Mouse (Mus musculus) testis, adult 2 months (tissue): ENCODE data around the gene Glyr1. TPM values are rescaled to one million over a fixed set of nuclear protein-coding genes. Genes with fewer than 3 reads are reported as not detected.
A peak's percentile ranks its signal among the peaks of the same experiment; 100 is the strongest.

Experiments
- H3K27ac ChIP-seq: fragments of 200-500 bp; 2 replicates; pipeline ENCODE4 v1.5.1; 2012; ENCODE audit warnings: low read depth, low read length; ENCODE audit not compliant: control insufficient read depth, insufficient read depth
- H3K27me3 ChIP-seq: fragments of 200-500 bp; 2 replicates; pipeline ENCODE4 v1.6.1; 2012; ENCODE audit warnings: mild to moderate bottlenecking, low read length, moderate library complexity; ENCODE audit not compliant: control insufficient read depth, insufficient read depth
- H3K36me3 ChIP-seq: fragments of 200-500 bp; 2 replicates; pipeline ENCODE4 v1.6.1; 2012; ENCODE audit warnings: mild to moderate bottlenecking, low read length; ENCODE audit not compliant: control insufficient read depth, insufficient read depth
- H3K4me1 ChIP-seq: fragments of 200-500 bp; 2 replicates; pipeline ENCODE4 v1.6.1; 2012; ENCODE audit warnings: low read length; ENCODE audit not compliant: control insufficient read depth, insufficient read depth
- H3K4me3 ChIP-seq: fragments of 200-500 bp; 2 replicates; pipeline ENCODE4 v1.5.1; 2012; ENCODE audit warnings: low read depth, mild to moderate bottlenecking, low read length, moderate library complexity, mixed read lengths; ENCODE audit not compliant: control insufficient read depth
- CTCF ChIP-seq: fragments of 200-500 bp; IDR thresholded peaks from 2 replicates; pipeline ENCODE4 v1.5.1; 2012; ENCODE audit warnings: low read depth, mild to moderate bottlenecking, inconsistent platforms, low read length, moderate library complexity; ENCODE audit not compliant: control insufficient read depth, insufficient read depth, insufficient replicate concordance
- POLR2A ChIP-seq: fragments of 200-500 bp; IDR thresholded peaks from 2 replicates; pipeline ENCODE4 v1.6.1; 2012; ENCODE audit warnings: low read depth, mild to moderate bottlenecking, inconsistent platforms, low read length, moderate library complexity; ENCODE audit not compliant: control insufficient read depth
- polyA plus RNA-seq: library from polyadenylated mRNA; depleted of rRNA; stranded (reverse); fragments of >200 nt; gene quantifications from 2 replicates; pipeline ENCODE4 v1.2.3, GENCODE M21; 2012; rRNA removed

Glyr1 gene
- polyA plus RNA-seq, 1 experiment = 45.3 TPM

GRCm38 (mm10) chr16:4969055-4969843, 80.4 kb downstream of the Glyr1 start:
- H3K36me3 ChIP-seq = peaks cover 3% of the 10 kb centered on the region
- H3K27ac ChIP-seq = no peak overlapping the region
- TF ChIP-seq CTCF = no peak
- TF ChIP-seq POLR2A = no peak
- no peaks in the 10 kb centered on the region for H3K27me3 ChIP-seq
- H3K4me3 ChIP-seq = no peak overlapping the region
- peaks cover 2% of the 10 kb centered on the region for H3K4me1 ChIP-seq

GRCm38 (mm10) chr16:4968426-4968825, 81.2 kb downstream of the Glyr1 start:
- TF ChIP-seq CTCF (no peak), POLR2A (no peak)
- H3K27me3 ChIP-seq = no peaks in the 10 kb centered on the region
- peaks cover 3% of the 10 kb centered on the region for H3K36me3 ChIP-seq
- no peak overlapping the region for H3K27ac ChIP-seq
- H3K4me1 ChIP-seq = peaks cover 3% of the 10 kb centered on the region
- H3K4me3 ChIP-seq = no peak overlapping the region

- H3K27me3 ChIP-seq = no peaks in the 10 kb centered on the region
- peak overlapping the region; percentile 75 for H3K4me3 ChIP-seq
- TF ChIP-seq POLR2A = no peak
- peaks cover 9% of the 10 kb centered on the region for H3K4me1 ChIP-seq
- H3K27ac ChIP-seq = no peak overlapping the region
- H3K36me3 ChIP-seq = peaks cover 3% of the 10 kb centered on the region
Measured at GRCm38 (mm10) chr16:4965392-4966129, 84.1 kb downstream of the Glyr1 start.

- no peaks in the 10 kb centered on the region for H3K27me3 ChIP-seq
- peak overlapping the region; percentile 95 for H3K27ac ChIP-seq
- TF ChIP-seq CTCF (no peak), POLR2A (no peak)
- peak overlapping the region; percentile 100 for H3K4me3 ChIP-seq
- peaks cover 3% of the 10 kb centered on the region for H3K36me3 ChIP-seq
- H3K4me1 ChIP-seq = peaks cover 9% of the 10 kb centered on the region
Measured at GRCm38 (mm10) chr16:4964731-4965391, 84.8 kb downstream of the Glyr1 start.

Other genes with a start within 250 kb of the Glyr1 start
- 55.3 and 61.1 TPM in 2 replicates for gene 4930562C15Rik, start 214.4 kb downstream of the Glyr1 start, polyA plus RNA-seq
- 65.2 and 75.6 TPM in 2 replicates for gene Ubald1, start 169.5 kb downstream of the Glyr1 start, polyA plus RNA-seq
- gene Mgrn1, start 163.6 kb downstream of the Glyr1 start, polyA plus RNA-seq = 29.1 and 29.6 TPM in 2 replicates
- gene Nudt16l1, start 111.1 kb downstream of the Glyr1 start, polyA plus RNA-seq = 43.1 and 44.3 TPM in 2 replicates
- 39.3 and 41.5 TPM in 2 replicates for gene Anks3, start 85.7 kb downstream of the Glyr1 start, polyA plus RNA-seq
- 558 and 561 TPM in 2 replicates for gene Sept12, start 52.0 kb downstream of the Glyr1 start, polyA plus RNA-seq
- gene Smim22, start 42.6 kb downstream of the Glyr1 start, polyA plus RNA-seq = 1.7 and 4.3 TPM in 2 replicates
- 277 and 305 TPM in 2 replicates for gene Rogdi, start 36.3 kb downstream of the Glyr1 start, polyA plus RNA-seq
- 26.8 and 28.4 TPM in 2 replicates for gene Ubn1, start 194 bp upstream of the Glyr1 start, polyA plus RNA-seq
- gene Ppl, start 82.6 kb upstream of the Glyr1 start, polyA plus RNA-seq = 0.16 and 0.45 TPM in 2 replicates
- 0.06 and 0.07 TPM in 2 replicates for gene Sec14l5, start 97.2 kb upstream of the Glyr1 start, polyA plus RNA-seq
- 11.4 and 13.1 TPM in 2 replicates for gene Nagpa, start 154.1 kb upstream of the Glyr1 start, polyA plus RNA-seq
- 15.1 and 21.7 TPM in 2 replicates for gene AU021092, start 172.4 kb upstream of the Glyr1 start, polyA plus RNA-seq
- 21.3 and 26.0 TPM in 2 replicates for gene Alg1, start 183.8 kb upstream of the Glyr1 start, polyA plus RNA-seq
- 51.9 and 53.9 TPM in 2 replicates for gene Eef2kmt, start 206.1 kb upstream of the Glyr1 start, polyA plus RNA-seq